Mouse (Mus musculus) heart, embryonic 13.5 days (tissue): ENCODE measurements at regions not wholly inside any gene's neighbourhood (a gene's known extent, or its start where the extent isn't known, plus 50 kb on each side); places are given as distances from the start of the nearest gene placed in this dataset.
A peak's percentile ranks its signal among the peaks of the same experiment; 100 is the strongest.

Experiments
- ATAC-seq: fragments of 200-750 bp; cut with Nextera tagmentation; 2 replicates; pipeline ENCODE4 v1.8.0; 2017; ENCODE audit warnings: moderate TSS enrichment; ENCODE audit not compliant: insufficient number of reproducible peaks, low FRiP score, low TSS enrichment; ENCODE audit errors: extremely low read depth
- H3K27ac ChIP-seq: fragments of 300-500 bp; sonication (generic); replicated peaks from 2 replicates; pipeline ENCODE4 v1.5.1; 2015; ENCODE audit warnings: moderate library complexity, mild to moderate bottlenecking, inconsistent platforms
- H3K27me3 ChIP-seq: fragments of 300-500 bp; sonication (generic); replicated peaks from 2 replicates; pipeline ENCODE4 v1.6.1; 2015; ENCODE audit warnings: mild to moderate bottlenecking, inconsistent platforms
- H3K36me3 ChIP-seq: fragments of 300-500 bp; sonication (generic); 2 replicates; pipeline ENCODE4 v1.6.1; 2015; ENCODE audit warnings: mild to moderate bottlenecking, inconsistent platforms
- H3K4me1 ChIP-seq: fragments of 300-500 bp; sonication (generic); 2 replicates; pipeline ENCODE4 v1.6.1; 2015; ENCODE audit warnings: inconsistent platforms
- H3K4me2 ChIP-seq: fragments of 300-500 bp; sonication (generic); 2 replicates; pipeline ENCODE4 v1.6.1; 2015; ENCODE audit warnings: inconsistent platforms, mild to moderate bottlenecking, moderate library complexity
- H3K4me3 ChIP-seq: fragments of 300-500 bp; sonication (generic); 2 replicates; pipeline ENCODE4 v1.5.1; 2015; ENCODE audit warnings: moderate library complexity, mild to moderate bottlenecking, inconsistent platforms
- H3K9ac ChIP-seq: fragments of 300-500 bp; sonication (generic); 2 replicates; pipeline ENCODE4 v1.6.1; 2015; ENCODE audit warnings: inconsistent platforms, mild to moderate bottlenecking, moderate library complexity
- H3K9me3 ChIP-seq: fragments of 300-500 bp; sonication (generic); 2 replicates; pipeline ENCODE4 v1.6.1; 2016; ENCODE audit warnings: inconsistent platforms
- WGBS: fragments of 180-500 bp; shearing (Covaris S2); methylation state at CpG from one replicate; pipeline ENCODE4 v1.1.7; 2015; ENCODE audit warnings: mixed read lengths; 5-methylcytosine and 5-hydroxymethylcytosine counted together

DNA sequence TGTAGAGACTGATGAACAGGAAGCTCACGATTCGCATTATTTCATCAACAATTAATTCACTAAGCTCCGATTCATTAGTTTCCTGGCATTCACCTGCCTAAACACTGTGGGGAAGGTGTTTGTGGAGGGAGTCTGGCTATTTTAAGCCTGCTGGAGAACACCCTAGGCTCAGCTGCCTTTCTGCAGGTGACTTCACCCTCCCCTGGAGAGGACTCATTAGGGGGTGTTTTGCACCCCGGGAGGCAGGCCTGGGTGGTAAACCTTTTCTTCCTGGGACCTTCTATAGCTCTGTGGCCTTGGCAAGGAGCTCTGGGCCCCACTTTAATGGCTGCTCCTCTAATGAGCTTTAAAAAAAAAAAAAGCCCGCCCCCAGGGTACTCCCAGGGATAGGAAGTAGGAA is 55.4 kb upstream of the Bnc1 start:
- Histone ChIP-seq H3K36me3 (no peaks in the 10 kb centered on the region), H3K27ac (no peak overlapping the region), H3K4me2 (no peak overlapping the region), H3K4me1 (no peaks in the 10 kb centered on the region), H3K9ac (no peak overlapping the region), H3K9me3 (no peaks in the 10 kb centered on the region), H3K27me3 (no peaks in the 10 kb centered on the region), H3K4me3 (no peak overlapping the region)
- WGBS = 81% methylated on average over 5 of the region's 5 CpGs
- no peak for ATAC-seq

DNA sequence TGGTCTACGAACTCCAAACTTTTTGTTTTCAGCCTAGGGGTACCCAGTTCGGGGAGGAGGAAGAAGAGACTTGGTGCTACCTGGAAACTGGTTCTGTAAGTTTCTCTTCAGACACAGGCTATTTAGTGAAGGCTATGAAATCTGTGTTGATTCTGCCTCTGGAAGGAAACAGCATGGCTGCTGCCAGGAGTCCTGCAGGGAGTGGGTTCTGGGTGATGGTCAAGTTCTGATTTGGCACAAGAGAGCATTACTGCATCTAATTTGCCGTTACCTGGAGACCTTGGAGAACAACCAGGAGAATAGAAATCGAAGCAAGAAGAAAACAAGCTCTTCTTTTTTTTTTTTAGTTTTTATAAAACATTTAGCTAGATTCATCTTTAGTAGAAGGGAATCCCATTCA is 61.3 kb upstream of the Bnc1 start:
- Histone ChIP-seq H3K27ac (no peak overlapping the region), H3K9ac (no peak overlapping the region), H3K4me1 (peaks cover 16% of the 10 kb centered on the region), H3K36me3 (no peaks in the 10 kb centered on the region), H3K4me2 (no peak overlapping the region), H3K27me3 (no peaks in the 10 kb centered on the region), H3K4me3 (no peak overlapping the region), H3K9me3 (no peaks in the 10 kb centered on the region)
- ATAC-seq = no peak
- 68% methylated on average over 4 of the region's 4 CpGs for WGBS

DNA sequence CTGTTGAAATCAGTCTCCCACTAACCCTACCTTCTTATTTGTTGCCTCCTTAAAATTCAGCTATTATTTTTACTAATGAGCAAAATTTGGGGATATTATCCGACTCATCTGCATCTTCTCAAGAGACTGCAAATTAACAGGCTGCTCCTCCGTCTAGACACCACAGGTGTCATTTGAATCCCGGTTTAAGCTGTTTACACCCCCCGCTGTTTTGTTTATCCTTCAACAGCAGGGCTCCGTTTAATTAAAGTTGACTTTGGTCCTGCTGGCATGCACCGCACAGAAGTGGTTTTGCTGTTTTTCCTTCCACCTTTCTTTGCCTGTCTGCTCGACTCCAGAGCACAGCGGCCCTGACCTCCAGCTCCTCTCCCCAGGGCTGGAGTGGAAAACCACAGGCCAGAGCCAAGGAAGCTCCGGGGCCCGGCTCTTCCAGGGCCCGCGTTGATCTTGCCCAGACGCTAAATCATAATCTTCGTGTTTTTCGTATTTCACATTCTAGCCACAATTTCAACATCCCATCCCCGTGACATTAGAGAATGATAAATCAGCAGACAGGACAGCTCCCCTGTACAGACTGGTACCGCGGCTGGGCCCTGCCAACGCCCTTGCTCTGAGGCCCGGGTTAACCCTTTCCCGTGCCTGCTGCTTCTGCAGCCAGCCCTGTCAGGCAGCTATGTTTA is 64.6 kb upstream of the Bnc1 start:
- WGBS = 8% methylated on average over 21 of the region's 21 CpGs
- Histone ChIP-seq H3K9me3 (no peaks in the 10 kb centered on the region), H3K4me3 (peak overlapping the region; percentile 36), H3K27me3 (peaks cover 3% of the 10 kb centered on the region), H3K4me2 (peak overlapping the region; percentile 68), H3K36me3 (no peaks in the 10 kb centered on the region), H3K27ac (peak overlapping the region; percentile 56), H3K4me1 (peaks cover 16% of the 10 kb centered on the region), H3K9ac (peak overlapping the region; percentile 65)
- no peak for ATAC-seq

DNA sequence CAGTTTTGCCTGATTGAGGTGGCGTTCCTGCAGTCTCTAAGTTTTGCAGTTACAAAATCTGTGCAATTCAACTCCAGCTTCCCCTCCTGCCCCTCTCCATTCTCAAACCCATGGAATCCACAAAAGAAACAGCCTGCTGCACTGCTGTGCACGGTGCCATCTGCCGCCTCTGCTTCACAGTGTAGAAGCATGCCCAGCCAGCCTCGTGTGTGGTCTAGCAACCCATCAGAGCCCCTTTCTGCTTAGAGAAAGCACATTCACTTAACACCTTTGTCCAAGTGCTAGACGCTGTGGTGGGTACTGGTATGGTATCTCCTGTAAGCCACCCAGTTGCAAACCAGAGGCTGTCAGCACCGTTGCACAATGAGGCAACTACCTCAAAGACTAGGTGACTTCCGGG is 71.3 kb upstream of the Bnc1 start:
- WGBS = 37% methylated on average over 7 of the region's 7 CpGs
- H3K27ac ChIP-seq = no peak overlapping the region
- H3K4me1 ChIP-seq = no peaks in the 10 kb centered on the region
- no peak for ATAC-seq
- H3K27me3 ChIP-seq = peaks cover 27% of the 10 kb centered on the region
- no peak overlapping the region for H3K9ac ChIP-seq
- no peak overlapping the region for H3K4me3 ChIP-seq
- no peaks in the 10 kb centered on the region for H3K9me3 ChIP-seq
- H3K36me3 ChIP-seq = no peaks in the 10 kb centered on the region
- no peak overlapping the region for H3K4me2 ChIP-seq

DNA sequence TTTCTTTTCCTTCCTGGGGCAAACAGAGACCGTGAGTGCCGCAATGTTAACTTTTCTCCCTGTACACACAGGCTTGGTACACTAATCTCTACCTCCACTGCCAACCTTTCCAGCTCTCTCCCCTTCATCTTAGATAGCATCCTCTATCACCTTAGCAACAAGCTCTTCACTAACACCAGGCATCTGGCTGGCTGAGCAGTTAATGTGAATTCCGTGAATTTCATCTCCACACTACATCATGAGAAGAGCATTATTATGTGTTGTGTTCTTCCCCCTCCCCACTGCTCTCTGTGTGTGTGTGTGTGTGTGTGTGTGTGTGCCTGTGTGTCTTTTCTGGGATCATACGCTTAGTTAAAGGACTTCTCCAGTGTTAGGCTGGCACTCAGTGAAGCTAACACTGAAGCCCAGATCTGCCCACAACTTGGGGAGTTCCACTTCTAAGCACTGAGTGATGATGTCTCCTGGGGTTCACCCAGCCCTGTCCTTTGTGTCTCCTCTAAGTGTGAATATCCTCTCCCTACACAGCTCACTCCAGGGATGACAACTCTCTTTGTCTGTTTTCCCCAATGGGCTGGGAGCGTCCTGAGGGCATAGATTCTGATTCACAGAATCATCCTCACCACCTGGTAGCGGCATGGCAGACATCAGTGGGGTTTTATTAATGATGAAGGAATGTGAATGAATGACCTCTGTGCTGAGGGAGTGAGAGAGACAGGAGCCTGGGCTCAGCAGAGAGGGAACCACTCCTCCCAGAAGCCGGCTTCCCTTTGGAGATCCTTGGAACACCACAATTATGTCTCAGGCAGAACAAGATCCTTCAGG is 77.7 kb upstream of the Bnc1 start:
- H3K4me2 ChIP-seq = no peak overlapping the region
- H3K4me1 ChIP-seq = 0 out of 2 replicates have a peak, but pooled peaks cover 2% of the 10 kb centered on the region
- H3K4me3 ChIP-seq = no peak overlapping the region
- no peak overlapping the region for H3K9ac ChIP-seq
- H3K27ac ChIP-seq = no peak overlapping the region
- H3K9me3 ChIP-seq = no peaks in the 10 kb centered on the region
- 63% methylated on average over 7 of the region's 7 CpGs for WGBS
- H3K27me3 ChIP-seq = peaks cover 9% of the 10 kb centered on the region; the same call in 1 of the 2 replicates
- H3K36me3 ChIP-seq = no peaks in the 10 kb centered on the region
- ATAC-seq = no peak

DNA sequence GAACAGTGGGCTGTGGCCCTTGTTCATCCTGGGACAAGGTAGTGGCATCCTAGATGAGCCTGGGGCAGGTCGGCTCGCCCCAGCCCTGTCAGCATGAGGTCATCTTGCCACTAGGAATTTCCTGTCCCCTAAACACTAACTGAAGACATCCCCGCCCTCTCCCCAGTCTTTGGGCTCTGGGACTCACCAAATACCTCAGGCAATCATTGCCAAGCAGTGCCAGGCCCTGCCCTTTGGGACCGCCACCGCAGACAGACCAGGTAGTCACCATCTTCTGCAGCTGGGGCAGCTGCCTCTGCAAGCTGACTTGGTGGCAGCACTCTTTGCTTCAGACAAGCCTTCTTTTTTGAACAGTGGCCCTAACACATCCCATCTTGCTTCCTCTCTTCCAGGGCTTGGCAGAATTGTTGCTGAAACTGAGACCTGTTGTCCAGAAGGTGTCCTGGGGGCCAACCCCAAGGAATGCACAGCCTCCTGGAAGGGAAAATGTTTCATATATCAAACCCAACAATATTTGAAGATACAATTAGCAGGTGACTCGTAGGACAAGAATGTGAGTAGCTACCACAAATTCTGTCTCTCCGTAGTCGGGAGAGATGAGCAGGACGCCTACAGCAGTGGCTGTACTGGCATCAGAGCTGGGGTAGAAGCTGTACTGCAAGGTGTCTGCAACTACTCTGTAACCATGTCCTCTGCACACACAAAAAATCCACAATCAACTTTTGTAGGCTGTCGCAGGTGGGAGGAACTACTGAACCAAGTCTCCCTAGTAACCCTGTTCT is 79.0 kb upstream of the Bnc1 start:
- Histone ChIP-seq H3K9ac (no peak overlapping the region), H3K36me3 (no peaks in the 10 kb centered on the region), H3K27me3 (peaks cover 9% of the 10 kb centered on the region; the same call in 1 of the 2 replicates), H3K4me3 (no peak overlapping the region), H3K4me2 (no peak overlapping the region), H3K4me1 (peaks cover 12% of the 10 kb centered on the region), H3K9me3 (no peaks in the 10 kb centered on the region), H3K27ac (no peak overlapping the region)
- 66% methylated on average over 10 of the region's 10 CpGs for WGBS
- ATAC-seq = no peak

DNA sequence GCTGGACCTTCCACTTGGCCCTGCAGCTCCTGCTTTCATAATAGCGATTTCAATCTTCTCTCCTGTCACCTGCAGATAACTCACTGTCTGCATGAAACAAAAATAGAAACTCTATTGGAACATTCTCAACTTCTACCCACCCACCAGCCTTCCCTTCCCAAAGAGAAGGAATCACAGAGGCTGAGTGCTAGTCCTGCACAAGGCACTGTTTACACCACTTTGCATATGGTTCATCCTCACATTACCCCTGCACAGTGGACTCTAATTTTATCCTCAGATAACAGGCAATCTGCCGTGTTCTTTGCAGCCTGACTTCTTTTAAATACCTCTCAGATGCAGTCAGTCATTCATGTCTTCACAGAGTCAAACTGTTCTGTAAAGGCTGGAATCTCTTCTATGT is 83.3 kb upstream of the Bnc1 start:
- Histone ChIP-seq H3K4me3 (no peak overlapping the region), H3K36me3 (no peaks in the 10 kb centered on the region), H3K9ac (no peak overlapping the region), H3K4me2 (no peak overlapping the region), H3K9me3 (no peaks in the 10 kb centered on the region), H3K4me1 (peaks cover 29% of the 10 kb centered on the region), H3K27me3 (peaks cover 2% of the 10 kb centered on the region; the same call in 1 of the 2 replicates), H3K27ac (no peak overlapping the region)
- 26% methylated on average over 2 of the region's 2 CpGs for WGBS
- ATAC-seq = no peak

DNA sequence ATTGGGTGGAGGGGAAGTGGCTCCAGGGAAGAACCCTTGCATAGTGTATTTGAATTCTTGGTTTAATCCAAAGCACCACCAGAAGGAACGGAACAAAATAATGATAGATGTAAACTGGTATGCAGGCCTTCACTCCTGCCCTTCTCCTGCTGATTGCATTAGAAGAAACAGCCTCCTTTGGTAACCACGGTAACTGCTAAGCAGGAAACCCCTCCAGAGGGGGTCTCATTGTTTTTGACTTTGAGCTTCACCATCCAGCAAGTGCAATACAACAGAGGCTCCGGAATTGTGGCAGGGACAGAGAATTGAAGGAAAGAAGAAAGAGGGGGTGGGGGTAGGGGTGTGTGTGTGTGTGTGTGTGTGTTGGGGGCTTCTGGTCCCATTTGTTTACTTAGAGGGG is 89.8 kb upstream of the Bnc1 start:
- Histone ChIP-seq H3K4me2 (no peak overlapping the region), H3K9ac (no peak overlapping the region), H3K27ac (no peak overlapping the region), H3K9me3 (no peaks in the 10 kb centered on the region), H3K36me3 (no peaks in the 10 kb centered on the region), H3K27me3 (peaks cover 15% of the 10 kb centered on the region; the same call in 1 of the 2 replicates), H3K4me1 (peaks cover 19% of the 10 kb centered on the region), H3K4me3 (no peak overlapping the region)
- ATAC-seq = no peak
- 34% methylated on average over 3 of the region's 3 CpGs for WGBS

DNA sequence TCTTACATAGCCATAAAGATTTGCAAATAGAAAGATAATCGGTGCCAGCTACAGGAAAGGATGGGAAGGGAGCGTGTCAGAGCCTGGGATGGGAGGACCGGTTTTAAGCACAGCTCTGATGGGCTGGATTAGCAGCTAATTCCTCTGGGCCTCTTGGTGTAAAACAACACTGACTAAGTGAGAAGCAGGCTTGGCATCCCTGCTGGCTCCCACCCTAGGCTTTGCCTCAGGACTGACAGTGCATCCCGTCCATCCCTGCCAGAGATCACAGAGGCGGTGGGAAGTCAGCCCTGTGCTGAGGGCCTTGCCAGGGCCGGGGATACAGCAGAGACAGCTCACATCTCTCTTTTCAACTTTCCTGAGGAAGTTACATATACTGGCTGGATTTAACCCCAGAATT is 90.8 kb upstream of the Sh3gl3 start:
- H3K27ac ChIP-seq = no peak overlapping the region
- WGBS = 22% methylated on average over 6 of the region's 6 CpGs
- ATAC-seq = no peak

DNA sequence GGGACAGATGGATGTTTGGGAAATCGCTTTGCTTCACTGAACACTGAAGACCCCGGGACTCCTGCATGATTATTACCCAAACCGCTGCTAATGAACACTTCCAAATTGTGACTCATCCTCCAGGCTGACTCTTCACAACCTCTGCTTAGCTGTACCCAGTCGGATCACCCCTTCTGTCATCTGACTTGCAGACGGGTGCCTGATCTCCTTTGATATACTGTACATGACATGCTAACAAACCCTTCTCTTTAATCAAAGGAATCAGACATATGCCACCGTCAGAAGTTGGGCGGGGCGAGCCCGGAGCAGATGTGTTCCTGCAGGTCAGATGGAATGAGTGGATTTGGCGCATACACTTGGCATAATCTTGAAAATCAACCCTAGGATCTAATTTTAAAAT is 89.2 kb upstream of the Sh3gl3 start:
- H3K9me3 ChIP-seq = no peaks in the 10 kb centered on the region
- H3K4me1 ChIP-seq = peaks cover 12% of the 10 kb centered on the region
- H3K4me3 ChIP-seq = no peak overlapping the region
- no peak for ATAC-seq
- no peak overlapping the region for H3K27ac ChIP-seq
- H3K9ac ChIP-seq = no peak overlapping the region
- no peak overlapping the region for H3K4me2 ChIP-seq
- WGBS = 82% methylated on average over 10 of the region's 10 CpGs
- peaks cover 15% of the 10 kb centered on the region; the same call in 1 of the 2 replicates for H3K27me3 ChIP-seq
- H3K36me3 ChIP-seq = no peaks in the 10 kb centered on the region

More for the DNA sequence above, 90.8 kb upstream of the Sh3gl3 start:
- Histone ChIP-seq H3K4me3 (no peak overlapping the region), H3K36me3 (no peaks in the 10 kb centered on the region), H3K4me2 (no peak overlapping the region), H3K9me3 (no peaks in the 10 kb centered on the region), H3K4me1 (peaks cover 19% of the 10 kb centered on the region), H3K9ac (no peak overlapping the region), H3K27me3 (peaks cover 15% of the 10 kb centered on the region; the same call in 1 of the 2 replicates)

DNA sequence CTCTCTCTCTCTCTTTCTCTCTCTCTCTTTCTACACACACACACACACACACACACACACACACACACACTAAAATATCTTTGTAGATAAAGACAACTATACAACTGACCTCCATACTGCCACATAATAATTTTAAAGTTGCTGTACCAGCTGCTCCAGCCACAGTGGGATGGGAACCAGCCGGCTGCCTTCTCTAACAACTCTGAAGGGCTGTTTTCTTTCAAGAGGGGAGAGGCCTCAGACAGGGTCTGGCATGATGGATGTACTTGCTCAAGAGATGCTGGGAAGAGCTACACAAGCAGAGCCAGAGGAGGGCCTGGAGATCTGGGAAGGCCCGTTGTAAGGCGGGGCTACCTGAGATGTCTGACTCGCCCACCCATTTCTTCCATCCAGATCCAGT is 88.4 kb upstream of the Sh3gl3 start:
- no peak for ATAC-seq

More for the DNA sequence above, 88.4 kb upstream of the Sh3gl3 start:
- Histone ChIP-seq H3K27ac (no peak overlapping the region), H3K9ac (no peak overlapping the region), H3K4me3 (no peak overlapping the region), H3K36me3 (no peaks in the 10 kb centered on the region), H3K4me2 (no peak overlapping the region), H3K27me3 (peaks cover 15% of the 10 kb centered on the region; the same call in 1 of the 2 replicates), H3K4me1 (peaks cover 6% of the 10 kb centered on the region; the same call in 1 of the 2 replicates), H3K9me3 (no peaks in the 10 kb centered on the region)
- WGBS = 63% methylated on average over 4 of the region's 4 CpGs
